Mouse (Mus musculus): ENCODE results near the gene Amigo2. TPM values are rescaled to one million over a fixed set of nuclear protein-coding genes. Genes with fewer than 3 reads are reported as not detected.

Gene Amigo2
- total and polyA plus RNA-seq, 3 experiments = 0.16 TPM; not detected in 2

DNA sequence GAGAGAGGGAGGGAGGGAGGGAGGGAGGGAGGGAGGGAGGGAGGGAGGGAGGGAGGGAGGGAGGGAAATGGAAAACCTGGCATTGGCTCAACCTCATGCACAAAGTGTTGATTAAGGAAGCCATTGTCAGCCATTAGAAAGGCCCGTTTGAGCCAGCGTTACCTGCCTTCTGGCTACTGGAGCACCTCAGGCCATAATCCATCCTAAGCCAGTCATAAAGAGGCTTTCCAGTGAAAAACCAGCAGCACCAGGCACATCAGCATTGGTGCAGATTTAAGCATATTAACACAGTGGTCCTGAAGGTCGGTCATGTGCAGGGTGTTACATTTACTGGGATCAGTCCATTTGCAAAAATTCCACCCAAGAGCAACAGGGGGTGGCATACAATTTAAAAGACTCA is 25.7 kb upstream of the Amigo2 start:
- TF ChIP-seq POLR2AphosphoS5 (IDR thresholded peaks at IDR 0.05; ENCODE audit: insufficient replicate concordance, low read depth, low read length) (no peak), GATA2 (IDR thresholded peaks at IDR 0.05; ENCODE audit: borderline replicate concordance, low read depth, low read length) (no peak), CTCF (IDR thresholded peaks at IDR 0.05; ENCODE audit: low read depth, low read length) (no peak), GATA1 (IDR thresholded peaks at IDR 0.05; ENCODE audit: borderline replicate concordance, low read length) (no peak), TAL1 (conservative IDR thresholded peaks at IDR 0.05; ENCODE audit: low read depth, low read length) (no peak)
- DNase-seq (ENCODE audit: low spot score) (no peak), ATAC-seq (ENCODE audit: extremely low read depth, insufficient number of reproducible peaks, low FRiP score, poor library complexity, severe bottlenecking) (no peak)
- Histone ChIP-seq H3K27me3 (ENCODE audit: insufficient read depth, low read length) (no peaks in the 10 kb centered on the region), H3K4me1 (ENCODE audit: insufficient read depth, low read depth, low read length) (no peaks in the 10 kb centered on the region), H3K36me3 (replicated peaks) (no peaks in the 10 kb centered on the region), H3K4me3 (ENCODE audit: low read depth, low read length) (no peak overlapping the region), H3K9me3 (replicated peaks) (peaks cover 61% of the 10 kb centered on the region)

DNA sequence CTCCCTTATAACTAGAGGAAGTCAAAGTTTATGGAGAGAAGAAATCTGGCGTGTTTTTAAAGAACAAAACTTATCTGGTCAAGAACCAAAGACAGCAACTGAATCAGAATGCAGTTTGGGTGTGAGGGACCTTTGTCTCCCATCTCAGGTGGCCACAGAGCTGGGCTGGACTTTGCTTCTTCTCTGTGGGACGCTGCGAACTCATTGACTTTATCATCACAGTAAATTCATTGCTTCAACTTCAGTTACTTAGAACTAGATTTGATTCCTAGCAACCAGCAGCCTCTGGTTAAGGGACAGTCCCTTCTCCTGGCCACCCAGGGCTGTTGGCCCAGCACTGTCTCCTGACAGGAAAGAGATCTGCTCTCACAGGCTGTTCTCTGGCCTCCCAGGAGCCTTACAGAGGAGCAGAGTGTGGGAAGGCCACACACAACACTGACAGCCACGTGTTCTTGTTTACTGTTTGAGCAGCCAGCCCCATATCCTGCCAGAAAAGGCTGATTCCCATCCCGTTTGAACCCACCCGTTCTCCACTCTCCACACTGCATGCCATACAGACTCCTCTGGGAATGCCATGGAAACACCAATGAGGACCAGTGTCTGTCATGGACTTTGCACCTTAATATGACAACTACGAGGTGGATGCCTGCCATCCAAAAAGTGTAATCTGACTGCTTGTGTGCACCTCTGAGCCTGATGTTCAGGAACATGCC is 25.1 kb upstream of the Amigo2 start:
- H3K4me1 ChIP-seq (ENCODE audit: insufficient read depth, low read depth, low read length) = no peaks in the 10 kb centered on the region
- DNase-seq (ENCODE audit: low spot score) = no peak
- TF ChIP-seq CTCF (IDR thresholded peaks at IDR 0.05; ENCODE audit: low read depth, low read length) = no peak
- no peak for TF ChIP-seq GATA1 (IDR thresholded peaks at IDR 0.05; ENCODE audit: borderline replicate concordance, low read length)
- no peak for TF ChIP-seq POLR2AphosphoS5 (IDR thresholded peaks at IDR 0.05; ENCODE audit: insufficient replicate concordance, low read depth, low read length)
- no peak for TF ChIP-seq TAL1 (conservative IDR thresholded peaks at IDR 0.05; ENCODE audit: low read depth, low read length)
- TF ChIP-seq GATA2 (IDR thresholded peaks at IDR 0.05; ENCODE audit: borderline replicate concordance, low read depth, low read length) = no peak
- no peaks in the 10 kb centered on the region for H3K27me3 ChIP-seq (ENCODE audit: insufficient read depth, low read length)
- no peak overlapping the region for H3K4me3 ChIP-seq (ENCODE audit: low read depth, low read length)
- H3K36me3 ChIP-seq (replicated peaks) = no peaks in the 10 kb centered on the region
- no peak for ATAC-seq (ENCODE audit: extremely low read depth, insufficient number of reproducible peaks, low FRiP score, poor library complexity, severe bottlenecking)
- H3K9me3 ChIP-seq (replicated peaks) = peaks cover 58% of the 10 kb centered on the region

DNA sequence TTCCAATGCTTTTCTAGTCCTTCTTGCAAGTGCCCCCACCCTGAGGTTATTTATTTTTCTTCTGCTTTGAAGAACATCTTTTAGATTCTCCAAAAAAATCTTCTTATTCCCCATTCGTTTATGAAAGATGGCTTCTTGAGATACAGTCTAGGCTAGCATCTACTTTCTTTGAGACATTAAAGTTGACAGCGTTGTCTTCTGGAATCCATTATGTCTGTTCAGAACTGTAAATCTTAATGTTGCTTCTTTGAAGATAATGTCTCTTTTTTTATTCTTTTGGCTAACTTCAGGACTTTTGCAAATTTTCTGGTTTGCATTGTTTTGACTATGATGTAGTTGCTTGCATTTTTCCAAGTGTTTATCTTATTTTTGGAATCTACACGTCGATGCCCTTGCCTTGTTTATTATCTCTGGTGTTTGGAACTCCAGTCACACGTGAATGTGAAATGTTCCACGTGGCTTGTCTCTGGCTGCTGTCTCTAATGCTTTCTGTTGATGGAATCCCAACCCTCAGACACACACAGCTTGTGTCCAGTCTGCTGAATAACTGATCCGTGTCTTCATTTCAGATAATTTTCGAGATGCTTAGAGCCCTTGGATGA is 20.1 kb upstream of the Amigo2 start:
- Histone ChIP-seq H3K9me3 (replicated peaks) (peaks cover 53% of the 10 kb centered on the region), H3K27me3 (ENCODE audit: insufficient read depth, low read length) (no peaks in the 10 kb centered on the region), H3K4me1 (ENCODE audit: insufficient read depth, low read depth, low read length) (no peaks in the 10 kb centered on the region), H3K4me3 (ENCODE audit: low read depth, low read length) (no peak overlapping the region), H3K36me3 (replicated peaks) (no peaks in the 10 kb centered on the region)
- ATAC-seq (ENCODE audit: extremely low read depth, insufficient number of reproducible peaks, low FRiP score, poor library complexity, severe bottlenecking) (no peak), DNase-seq (ENCODE audit: low spot score) (no peak)
- TF ChIP-seq GATA1 (IDR thresholded peaks at IDR 0.05; ENCODE audit: borderline replicate concordance, low read length) (no peak), POLR2AphosphoS5 (IDR thresholded peaks at IDR 0.05; ENCODE audit: insufficient replicate concordance, low read depth, low read length) (no peak), GATA2 (IDR thresholded peaks at IDR 0.05; ENCODE audit: borderline replicate concordance, low read depth, low read length) (no peak), CTCF (IDR thresholded peaks at IDR 0.05; ENCODE audit: low read depth, low read length) (no peak), TAL1 (conservative IDR thresholded peaks at IDR 0.05; ENCODE audit: low read depth, low read length) (no peak)

DNA sequence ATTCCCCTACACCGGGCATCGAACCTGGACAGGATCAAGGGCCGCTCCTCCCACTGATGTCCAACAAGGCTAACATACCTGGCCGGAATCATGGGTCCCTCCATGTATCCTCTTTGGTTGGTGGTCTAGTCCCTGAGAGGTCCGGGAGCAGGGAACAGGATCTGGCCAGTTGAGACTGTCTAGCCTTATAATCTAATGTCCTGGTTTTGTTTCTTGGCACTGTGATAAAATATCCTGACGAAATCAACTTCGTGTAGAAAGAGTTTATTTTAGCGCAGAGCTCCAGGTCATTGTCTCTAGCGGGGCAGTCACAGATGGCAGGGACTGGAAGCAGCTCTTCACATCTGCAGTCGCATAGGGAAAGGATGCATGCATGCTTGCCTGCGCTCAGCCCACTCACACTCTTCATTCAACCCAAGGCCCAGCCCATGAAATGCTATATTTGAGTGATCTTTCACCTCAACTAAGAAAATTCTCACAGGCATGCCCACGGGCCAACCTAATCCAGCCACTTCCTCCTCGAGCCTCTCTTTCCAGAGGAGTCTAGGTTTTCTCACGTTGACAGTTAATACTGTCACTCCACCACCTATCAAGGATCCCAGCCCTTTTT is 19.3 kb upstream of the Amigo2 start:
- H3K36me3 ChIP-seq (replicated peaks) = no peaks in the 10 kb centered on the region
- no peaks in the 10 kb centered on the region for H3K4me1 ChIP-seq (ENCODE audit: insufficient read depth, low read depth, low read length)
- TF ChIP-seq POLR2AphosphoS5 (IDR thresholded peaks at IDR 0.05; ENCODE audit: insufficient replicate concordance, low read depth, low read length) (no peak), GATA1 (IDR thresholded peaks at IDR 0.05; ENCODE audit: borderline replicate concordance, low read length) (no peak), GATA2 (IDR thresholded peaks at IDR 0.05; ENCODE audit: borderline replicate concordance, low read depth, low read length) (no peak), CTCF (IDR thresholded peaks at IDR 0.05; ENCODE audit: low read depth, low read length) (no peak), TAL1 (conservative IDR thresholded peaks at IDR 0.05; ENCODE audit: low read depth, low read length) (no peak)
- DNase-seq (ENCODE audit: low spot score) (no peak), ATAC-seq (ENCODE audit: extremely low read depth, insufficient number of reproducible peaks, low FRiP score, poor library complexity, severe bottlenecking) (no peak)
- no peak overlapping the region for H3K4me3 ChIP-seq (ENCODE audit: low read depth, low read length)
- H3K27me3 ChIP-seq (ENCODE audit: insufficient read depth, low read length) = no peaks in the 10 kb centered on the region
- H3K9me3 ChIP-seq (replicated peaks) = peaks cover 55% of the 10 kb centered on the region

DNA sequence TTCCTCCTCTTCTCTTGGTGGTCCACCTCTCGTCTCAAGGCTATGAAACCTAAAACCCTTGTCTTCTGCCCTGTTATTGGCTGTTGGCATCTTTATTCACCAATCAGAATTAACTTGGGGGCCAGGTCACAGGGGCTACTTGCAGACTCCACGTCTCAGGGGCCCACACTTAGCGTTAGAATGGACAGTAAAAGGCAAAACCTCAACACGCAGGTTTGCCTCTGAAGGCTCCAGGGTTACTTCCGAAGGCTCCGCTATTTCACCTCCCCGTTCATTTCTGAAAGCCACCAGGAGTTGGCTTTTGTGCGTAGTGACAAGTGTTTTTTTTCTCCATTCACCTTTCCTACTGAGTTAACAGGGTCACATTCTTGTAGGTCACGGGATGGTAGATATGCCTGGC is 15.2 kb upstream of the Amigo2 start:
- Histone ChIP-seq H3K9me3 (replicated peaks) (peaks cover 53% of the 10 kb centered on the region), H3K36me3 (replicated peaks) (no peaks in the 10 kb centered on the region), H3K4me1 (ENCODE audit: insufficient read depth, low read depth, low read length) (no peaks in the 10 kb centered on the region), H3K27me3 (ENCODE audit: insufficient read depth, low read length) (no peaks in the 10 kb centered on the region), H3K4me3 (ENCODE audit: low read depth, low read length) (no peak overlapping the region)
- TF ChIP-seq CTCF (IDR thresholded peaks at IDR 0.05; ENCODE audit: low read depth, low read length) (no peak), GATA1 (IDR thresholded peaks at IDR 0.05; ENCODE audit: borderline replicate concordance, low read length) (no peak), TAL1 (conservative IDR thresholded peaks at IDR 0.05; ENCODE audit: low read depth, low read length) (no peak), POLR2AphosphoS5 (IDR thresholded peaks at IDR 0.05; ENCODE audit: insufficient replicate concordance, low read depth, low read length) (no peak), GATA2 (IDR thresholded peaks at IDR 0.05; ENCODE audit: borderline replicate concordance, low read depth, low read length) (no peak)
- ATAC-seq (ENCODE audit: extremely low read depth, insufficient number of reproducible peaks, low FRiP score, poor library complexity, severe bottlenecking) (no peak), DNase-seq (ENCODE audit: low spot score) (no peak)

DNA sequence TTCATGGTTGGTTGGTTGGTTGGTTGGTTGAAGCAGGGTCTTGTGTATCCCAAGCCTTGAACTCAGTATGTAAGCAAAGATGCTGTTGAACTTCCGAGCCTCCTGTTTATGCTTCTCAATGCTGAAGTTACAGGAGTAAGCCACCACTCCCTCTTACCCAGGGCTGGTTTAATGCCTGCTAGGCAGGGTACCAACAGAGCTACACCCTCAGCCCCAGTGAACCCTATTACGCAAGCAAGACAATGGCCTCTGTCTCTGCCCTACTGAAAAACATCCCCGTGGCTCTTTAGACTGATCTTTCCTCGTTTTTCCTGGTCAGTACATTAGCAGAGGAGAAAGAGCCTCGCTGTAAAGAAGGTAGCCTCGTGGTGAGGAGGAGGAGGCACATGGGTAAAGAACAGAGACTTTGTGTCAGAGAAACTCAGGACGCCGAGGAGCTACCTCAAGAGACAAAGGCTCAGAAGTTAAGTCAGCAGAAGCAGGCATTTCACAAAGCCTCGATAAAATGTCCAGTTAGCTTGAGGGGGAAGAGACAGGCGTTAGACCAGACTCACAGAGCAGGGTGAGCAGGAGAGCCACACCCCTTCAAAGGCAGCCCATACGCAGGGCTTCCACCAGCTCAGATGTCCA is 13.0 kb upstream of the Amigo2 start:
- no peak for DNase-seq (ENCODE audit: low spot score)
- H3K27me3 ChIP-seq (ENCODE audit: insufficient read depth, low read length) = no peaks in the 10 kb centered on the region
- H3K4me3 ChIP-seq (ENCODE audit: low read depth, low read length) = no peak overlapping the region
- H3K4me1 ChIP-seq (ENCODE audit: insufficient read depth, low read depth, low read length) = no peaks in the 10 kb centered on the region
- no peak for TF ChIP-seq TAL1 (conservative IDR thresholded peaks at IDR 0.05; ENCODE audit: low read depth, low read length)
- no peak for TF ChIP-seq POLR2AphosphoS5 (IDR thresholded peaks at IDR 0.05; ENCODE audit: insufficient replicate concordance, low read depth, low read length)
- TF ChIP-seq GATA2 (IDR thresholded peaks at IDR 0.05; ENCODE audit: borderline replicate concordance, low read depth, low read length) = no peak
- no peak for TF ChIP-seq GATA1 (IDR thresholded peaks at IDR 0.05; ENCODE audit: borderline replicate concordance, low read length)
- TF ChIP-seq CTCF (IDR thresholded peaks at IDR 0.05; ENCODE audit: low read depth, low read length) = no peak
- no peak for ATAC-seq (ENCODE audit: extremely low read depth, insufficient number of reproducible peaks, low FRiP score, poor library complexity, severe bottlenecking)
- peaks cover 64% of the 10 kb centered on the region for H3K9me3 ChIP-seq (replicated peaks)
- H3K36me3 ChIP-seq (replicated peaks) = no peaks in the 10 kb centered on the region
